Mouse (Mus musculus) olfactory bulb, adult 2 months (tissue): ENCODE results near the gene Trim65. TPM values are rescaled to one million over a fixed set of nuclear protein-coding genes. Genes with fewer than 3 reads are reported as not detected.
A peak's percentile ranks its signal among the peaks of the same experiment; 100 is the strongest.

Experiments used
- H3K27ac ChIP-seq: fragments of 200-500 bp; 2 replicates; pipeline ENCODE4 v1.5.1; 2012; ENCODE audit warnings: low read depth, low read length; ENCODE audit not compliant: insufficient read depth
- H3K4me1 ChIP-seq: fragments of 200-500 bp; 2 replicates; pipeline ENCODE4 v1.6.1; 2012; ENCODE audit warnings: low read length; ENCODE audit not compliant: control insufficient read depth, insufficient read depth
- H3K4me3 ChIP-seq: fragments of 200-500 bp; 2 replicates; pipeline ENCODE4 v1.5.1; 2012; ENCODE audit warnings: mild to moderate bottlenecking, low read depth, low read length, moderate library complexity; ENCODE audit not compliant: insufficient read depth
- CTCF ChIP-seq: fragments of 200-500 bp; IDR thresholded peaks from 2 replicates; pipeline ENCODE4 v1.5.1; 2012; ENCODE audit warnings: low read depth, mild to moderate bottlenecking, low read length, moderate library complexity; ENCODE audit not compliant: insufficient read depth
- POLR2A ChIP-seq: fragments of 200-500 bp; IDR thresholded peaks from 2 replicates; pipeline ENCODE4 v1.6.1; 2012; ENCODE audit warnings: mild to moderate bottlenecking, low read depth, low read length, moderate library complexity; ENCODE audit not compliant: insufficient read depth
- WGBS: fragments of 180-500 bp; shearing (Covaris S2); methylation state at CpG from one replicate; pipeline ENCODE4 v1.1.7; 2018; 5-methylcytosine and 5-hydroxymethylcytosine counted together
- polyA plus RNA-seq: library from polyadenylated mRNA; stranded (reverse); fragments of >200 nt; gene quantifications from 2 replicates; pipeline ENCODE4 v1.2.4, GENCODE M21; 2012; ENCODE audit warnings: low replicate concordance; ENCODE audit not compliant: missing spikeins, insufficient read depth, insufficient read length

Gene Trim65
- polyA plus RNA-seq, result not detected in 2 replicates

- TF ChIP-seq POLR2A (0 out of 2 replicates have a peak, but pooled peaks have one; percentile 17), CTCF (peak; percentile 75)
- Histone ChIP-seq H3K27ac (peak within 1 kb of the TSS; percentile 93), H3K4me3 (peak within 1 kb of the TSS; percentile 70), H3K4me1 (peaks cover 16% of the 10 kb centered on the region)
- 2% methylated on average over 69 of the region's 69 CpGs for WGBS
Observed at GRCm38 (mm10) chr11:116130488-116131205, at the start of gene Trim65. Gene Trim65 (minus strand): TSS chr11:116131128.

- Histone ChIP-seq H3K4me3 (no peak overlapping the region), H3K4me1 (no peaks in the 10 kb centered on the region), H3K27ac (no peak overlapping the region)
- 72% methylated on average over 20 of the region's 20 CpGs for WGBS
- TF ChIP-seq POLR2A, result no peak
- no peak for TF ChIP-seq CTCF
Observed at GRCm38 (mm10) chr11:116178411-116179121, 47.6 kb upstream of the Trim65 start.

- WGBS, result 51% methylated on average over 7 of the region's 7 CpGs
- H3K4me3 ChIP-seq, result no peak overlapping the region
- no peaks in the 10 kb centered on the region for H3K4me1 ChIP-seq
- H3K27ac ChIP-seq, result no peak overlapping the region
- TF ChIP-seq CTCF (no peak), POLR2A (no peak)
Observed at GRCm38 (mm10) chr11:116176010-116176409, 45.1 kb upstream of the Trim65 start.

GRCm38 (mm10) chr11:116174775-116175448 is 44.0 kb upstream of the Trim65 start:
- TF ChIP-seq CTCF (no peak), POLR2A (no peak)
- no peaks in the 10 kb centered on the region for H3K4me1 ChIP-seq
- no peak overlapping the region for H3K27ac ChIP-seq
- WGBS, result 94% methylated on average over 22 of the region's 22 CpGs
- no peak overlapping the region for H3K4me3 ChIP-seq

DNA sequence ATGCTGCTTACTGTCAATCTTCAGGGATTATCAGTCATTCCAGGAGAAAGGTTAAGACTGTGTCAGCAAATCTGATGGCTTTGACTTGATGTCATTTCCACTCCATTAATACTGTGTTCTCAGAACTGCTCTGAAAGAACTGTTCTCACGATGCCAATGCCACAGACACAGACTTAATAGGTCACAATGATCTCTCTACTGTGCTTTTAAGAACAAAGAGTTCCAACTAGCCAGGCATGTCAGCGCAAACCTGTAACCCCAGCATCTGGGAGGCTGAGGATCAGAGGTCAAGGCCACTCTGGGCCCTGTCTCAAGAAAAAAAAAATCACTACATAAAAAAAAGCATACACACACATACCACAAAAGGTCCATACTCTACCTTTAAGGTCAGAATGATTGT is 41.0 kb upstream of the Trim65 start:
- Histone ChIP-seq H3K4me3 (no peak overlapping the region), H3K4me1 (no peaks in the 10 kb centered on the region), H3K27ac (no peak overlapping the region)
- no peak for TF ChIP-seq CTCF
- 76% methylated on average over 2 of the region's 2 CpGs for WGBS

- Histone ChIP-seq H3K27ac (no peak overlapping the region), H3K4me3 (no peak overlapping the region), H3K4me1 (0 out of 2 replicates have a peak, but pooled peaks cover 3% of the 10 kb centered on the region)
- TF ChIP-seq CTCF (no peak), POLR2A (no peak)
- WGBS, result 85% methylated on average over 5 of the region's 5 CpGs
Observed at GRCm38 (mm10) chr11:116170003-116170800, 39.3 kb upstream of the Trim65 start.

DNA sequence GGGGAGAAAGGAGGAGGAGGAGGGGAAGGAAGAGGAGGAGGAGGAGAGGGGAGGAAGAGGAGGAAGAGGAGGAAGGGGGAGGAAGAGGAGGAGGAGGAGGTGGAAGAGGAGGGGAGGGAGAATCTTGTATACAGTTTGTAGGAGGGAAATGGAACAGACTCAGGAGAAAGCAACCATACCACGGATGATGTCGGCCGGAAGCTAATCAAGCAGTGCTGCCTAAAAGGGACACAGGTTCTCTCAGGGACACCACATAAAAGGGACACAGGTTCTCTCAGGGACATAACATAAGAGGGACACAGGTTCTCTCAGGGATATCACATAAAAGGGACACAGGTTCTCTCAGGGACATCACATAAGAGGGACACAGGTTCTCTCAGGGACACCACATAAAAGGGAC is 38.3 kb upstream of the Trim65 start:
- Histone ChIP-seq H3K4me3 (no peak overlapping the region), H3K4me1 (0 out of 2 replicates have a peak, but pooled peaks cover 3% of the 10 kb centered on the region), H3K27ac (no peak overlapping the region)
- WGBS, result 81% methylated on average over 3 of the region's 3 CpGs
- no peak for TF ChIP-seq CTCF
- no peak for TF ChIP-seq POLR2A

DNA sequence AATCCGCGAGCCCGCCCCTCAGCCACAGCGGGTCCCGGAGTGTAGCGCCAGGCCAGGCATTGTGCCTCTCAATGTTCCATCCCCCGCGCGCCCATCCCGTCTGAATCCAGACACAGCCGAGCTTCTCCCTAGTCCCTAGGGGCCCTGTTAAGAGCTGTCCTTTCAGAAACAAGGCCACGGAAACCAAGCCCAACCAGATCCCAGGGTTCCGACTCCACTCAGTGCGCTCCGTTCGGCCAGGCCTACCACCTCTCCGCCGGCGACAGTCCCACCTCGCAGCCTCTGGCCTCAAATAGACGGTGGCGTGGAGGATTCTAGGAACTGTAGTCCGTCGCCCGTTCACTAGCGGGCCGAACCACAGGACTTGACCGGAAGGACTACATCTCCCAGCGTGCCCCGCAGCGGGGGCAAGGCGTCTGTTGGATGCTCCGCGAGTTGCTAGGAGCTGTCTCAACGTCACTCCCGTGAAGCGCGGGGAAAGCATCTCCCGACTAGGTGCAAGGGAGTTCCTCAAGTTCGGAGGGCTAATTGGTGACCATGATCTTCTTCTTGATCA is 37.0 kb upstream of the Trim65 start, which contains the start of gene Fbf1:
Fbf1 (minus strand) TSS at position 283 of the 556 bp plus-strand sequence.
- WGBS, result under 1% methylated on average over 40 of the region's 40 CpGs
- peak within 1 kb of the TSS; percentile 78 for H3K4me3 ChIP-seq
- 0 out of 2 replicates have a peak within 1 kb of the TSS, but pooled peaks have one; percentile 48 for H3K27ac ChIP-seq
- peaks cover 5% of the 10 kb centered on the region; the same call in 1 of the 2 replicates for H3K4me1 ChIP-seq
- TF ChIP-seq POLR2A, result peak; percentile 92
- no peak for TF ChIP-seq CTCF
